Mouse (Mus musculus) WW6 (cell line): ENCODE results near the gene Mtmr3.
"Not testable (repeated sequence)": the region's sequence is repeated elsewhere in the genome, so short reads cannot be mapped to it uniquely, and the experiment has no call there.

Experiments
- DNase-seq: peaks from one replicate; pipeline ENCODE4 v3.0.0-alpha.2; 2013; ENCODE audit warnings: low read depth, low spot score

Gene Mtmr3

DNA sequence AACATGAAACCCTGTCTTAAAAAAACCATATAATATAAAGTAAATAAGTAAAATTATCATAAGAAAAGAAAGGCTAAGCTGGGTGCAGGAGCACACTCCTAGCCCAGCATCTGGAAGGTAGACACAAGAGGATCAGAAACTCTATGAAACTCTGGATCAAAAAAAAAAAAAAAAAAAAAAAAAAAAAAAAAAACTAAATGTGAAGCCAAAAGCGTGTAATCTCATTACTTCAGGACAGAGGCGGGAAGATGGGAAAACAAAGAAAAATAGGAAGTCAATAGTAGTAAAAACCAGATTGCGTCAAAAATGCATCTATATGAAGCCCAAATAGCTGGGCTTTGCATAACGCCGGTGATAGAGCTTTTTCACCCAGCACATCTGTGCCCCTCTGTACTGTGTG lies 7.2 kb upstream of the Mtmr3 start:
- no peak for DNase-seq

DNA sequence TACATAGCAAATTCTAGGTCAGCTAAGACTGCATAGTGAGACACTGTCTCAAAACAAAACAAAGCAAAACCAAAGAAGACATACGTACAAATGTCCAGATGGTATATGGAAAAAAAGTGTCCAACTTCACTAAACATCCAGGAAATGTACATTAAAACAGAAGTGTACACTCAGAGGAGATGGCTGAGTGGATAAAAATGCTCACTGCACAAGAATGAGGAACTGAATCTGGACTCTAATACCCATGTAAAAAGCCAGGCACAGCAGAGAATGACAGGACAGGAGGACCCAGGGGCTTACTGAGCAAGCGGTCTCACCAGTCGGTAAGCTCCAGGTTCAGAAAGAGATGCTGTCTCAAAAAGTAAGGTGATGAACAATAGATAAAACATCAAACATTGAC lies 5.3 kb upstream of the Mtmr3 start:
- DNase-seq: no peak

DNA sequence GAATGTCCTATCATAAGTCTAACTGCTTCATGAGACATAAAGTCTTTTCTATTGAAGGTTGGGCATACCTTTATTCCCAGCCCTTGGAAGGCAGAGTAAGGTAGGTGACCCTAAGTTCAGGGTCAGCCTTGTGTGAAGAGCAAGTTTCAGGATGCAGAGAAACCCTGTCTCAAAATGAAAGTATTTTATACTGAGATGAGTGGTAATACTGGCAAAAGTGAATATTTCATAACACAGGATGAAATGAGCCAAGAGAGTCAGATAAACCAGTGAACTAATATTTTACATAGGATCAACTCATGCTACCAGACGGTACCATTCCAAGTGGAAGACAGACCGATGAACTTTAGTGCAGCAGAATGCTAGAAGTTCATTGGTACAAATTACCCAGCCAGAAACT lies 3.7 kb upstream of the Mtmr3 start:
- DNase-seq: no peak

DNA sequence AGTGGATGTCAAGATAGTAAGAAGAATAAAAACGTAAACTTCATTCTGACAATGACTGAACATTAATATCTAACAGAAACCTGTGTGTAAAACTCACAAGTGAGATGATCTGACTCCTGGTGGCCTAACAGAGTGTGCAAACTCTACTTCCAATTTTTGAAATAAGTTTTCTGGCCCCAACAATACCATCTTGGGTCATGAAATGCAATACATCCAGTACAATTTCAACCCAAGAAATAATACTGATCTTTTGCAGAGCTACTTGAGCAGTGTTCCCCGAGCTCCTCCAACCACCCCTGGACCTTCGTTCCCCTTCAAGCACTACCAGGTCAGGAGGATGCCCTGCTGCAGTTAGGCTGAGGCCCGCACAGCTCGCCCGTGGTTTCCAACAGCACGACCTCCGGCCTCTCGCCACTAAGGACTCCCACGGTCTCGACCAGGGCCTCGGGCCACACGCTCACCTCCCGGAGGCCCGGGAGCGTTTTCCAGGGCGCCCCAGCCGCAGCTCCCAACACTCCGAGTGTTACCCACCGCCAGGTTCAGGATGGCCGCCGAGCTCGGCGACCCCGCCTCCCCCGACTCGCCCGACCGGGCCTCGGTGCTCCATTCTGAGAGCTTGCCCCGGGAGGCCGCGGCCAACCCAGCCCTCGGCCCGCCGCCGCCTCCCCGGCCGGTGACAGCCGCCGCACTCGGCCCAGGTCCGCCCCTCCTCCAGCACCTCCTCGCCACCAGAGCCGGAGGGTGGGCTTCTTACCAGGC lies 635 bp downstream of the Mtmr3 start:
- DNase-seq: peak; percentile 31

DNA sequence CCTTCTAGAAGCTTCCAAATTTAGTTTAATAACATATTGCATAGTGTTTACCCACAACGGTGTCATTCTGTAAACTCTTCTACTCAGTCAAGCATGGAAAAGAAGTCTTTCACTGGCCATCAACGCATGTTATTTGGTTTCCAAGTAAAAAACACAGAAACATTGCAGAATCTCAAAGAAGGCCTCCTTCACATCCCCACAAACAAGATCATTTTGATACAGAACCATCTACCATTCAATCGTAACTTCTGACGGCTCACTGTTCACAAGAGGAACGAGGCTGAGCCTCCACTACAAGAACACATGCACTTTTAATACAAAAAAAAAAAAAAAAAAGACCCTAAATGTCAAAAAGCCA lies 1.2 kb downstream of the Mtmr3 start:
- DNase-seq: no peak

DNA sequence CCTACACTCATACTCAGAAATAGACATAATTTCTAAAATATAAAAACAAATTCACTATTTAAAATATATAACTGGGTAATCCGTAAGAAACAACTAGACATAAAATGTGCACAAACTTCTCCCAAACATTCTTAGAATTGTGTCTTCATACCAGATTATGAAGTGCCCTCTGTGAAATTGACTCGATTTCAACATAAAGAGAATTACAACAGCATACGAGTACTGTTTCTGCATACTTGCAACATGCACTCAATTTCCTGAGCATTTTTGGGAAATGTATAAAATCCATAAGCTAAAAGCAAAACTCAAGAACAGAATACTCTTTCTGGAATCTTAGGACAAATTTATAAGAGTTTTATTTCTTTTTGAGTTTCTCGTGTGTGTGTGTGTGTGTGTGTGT lies 2.9 kb downstream of the Mtmr3 start:
- DNase-seq: no peak

DNA sequence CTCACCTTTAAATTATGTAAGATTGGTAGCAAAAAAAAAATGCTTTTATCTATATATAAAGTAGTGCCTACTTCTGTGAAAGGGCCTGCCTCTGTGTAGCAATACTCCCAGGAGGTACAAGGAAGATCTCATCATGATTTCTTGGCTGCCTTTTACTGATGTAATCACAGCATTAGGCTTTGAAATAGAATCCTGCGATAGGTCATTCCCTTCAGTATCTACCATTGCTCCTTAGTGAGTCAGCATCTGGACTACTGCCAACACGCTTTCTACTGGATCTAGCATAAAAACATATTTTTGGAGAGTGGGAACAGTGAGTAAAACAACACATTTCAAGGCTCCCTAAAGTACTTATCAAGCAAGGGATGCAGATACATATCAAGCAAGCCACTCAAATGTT lies 16.0 kb downstream of the Mtmr3 start:
- DNase-seq: no peak

DNA sequence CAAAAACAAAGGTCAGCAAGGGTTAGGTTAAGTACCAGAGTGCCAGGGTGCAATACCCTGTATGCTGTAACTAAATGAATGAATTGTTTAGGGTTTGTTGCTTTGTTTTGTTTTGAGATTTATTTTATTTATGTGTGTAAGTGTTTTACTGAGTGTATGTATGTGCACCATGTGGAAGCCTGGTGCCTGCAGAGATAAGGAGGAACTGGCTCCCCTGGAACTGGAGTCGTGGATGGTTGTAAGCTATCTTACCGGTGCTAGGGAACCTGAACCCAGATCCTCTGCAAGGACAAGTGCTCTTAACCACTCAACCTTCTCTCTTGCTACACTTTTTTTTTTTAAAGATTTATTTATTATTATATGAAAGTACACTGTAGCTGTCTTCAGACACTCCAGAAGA lies 17.6 kb downstream of the Mtmr3 start:
- DNase-seq: no peak

DNA sequence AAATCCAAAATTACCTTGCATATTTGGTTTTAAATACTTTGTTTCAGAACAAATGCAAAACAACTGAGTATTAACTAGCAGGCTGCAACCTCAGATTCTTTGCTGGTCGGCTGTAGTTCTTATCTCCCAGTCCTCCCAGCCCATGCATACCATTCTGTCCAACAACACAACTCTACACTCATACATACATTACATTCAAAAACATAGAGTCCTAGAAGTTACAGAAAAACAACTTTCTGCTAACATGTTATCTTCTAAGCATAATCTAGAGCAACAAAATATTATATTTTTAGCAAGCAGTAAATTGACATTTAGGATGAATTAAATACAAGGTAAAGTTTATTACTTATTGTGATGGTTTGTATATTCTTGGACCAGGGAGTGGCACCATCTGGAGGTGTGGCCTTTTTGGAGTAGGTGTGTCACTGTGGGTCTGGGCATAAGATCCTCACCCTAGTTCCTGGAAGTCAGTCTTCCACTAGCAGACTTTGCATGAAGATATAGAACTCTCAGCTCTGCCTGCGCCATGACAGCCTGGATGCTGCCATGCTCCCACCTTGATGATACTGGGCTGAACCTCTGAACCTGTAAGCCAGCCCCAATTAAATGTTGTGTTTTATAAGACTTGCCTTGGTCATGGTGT lies 18.5 kb downstream of the Mtmr3 start:
- not testable (repeated sequence) for DNase-seq

DNA sequence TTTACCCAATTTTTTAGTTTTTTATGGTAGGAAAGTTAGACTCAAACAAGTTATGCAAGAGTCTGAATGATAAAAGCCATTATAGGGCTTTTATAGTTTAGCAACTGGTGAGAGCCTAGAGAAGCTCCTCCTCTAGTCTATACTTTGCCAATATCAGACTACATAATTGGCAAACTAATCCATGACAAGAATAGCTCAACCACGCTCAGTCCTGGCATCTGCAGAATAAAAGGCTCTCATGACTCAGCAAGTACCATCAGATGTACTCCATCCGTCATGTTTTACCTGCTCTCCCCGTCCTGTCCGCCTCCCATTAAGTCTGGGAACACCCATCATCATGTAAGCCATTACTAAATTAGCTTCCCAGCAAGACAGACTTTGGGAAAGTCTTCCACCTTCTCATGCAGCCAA lies 23.2 kb downstream of the Mtmr3 start:
- DNase-seq: no peak

DNA sequence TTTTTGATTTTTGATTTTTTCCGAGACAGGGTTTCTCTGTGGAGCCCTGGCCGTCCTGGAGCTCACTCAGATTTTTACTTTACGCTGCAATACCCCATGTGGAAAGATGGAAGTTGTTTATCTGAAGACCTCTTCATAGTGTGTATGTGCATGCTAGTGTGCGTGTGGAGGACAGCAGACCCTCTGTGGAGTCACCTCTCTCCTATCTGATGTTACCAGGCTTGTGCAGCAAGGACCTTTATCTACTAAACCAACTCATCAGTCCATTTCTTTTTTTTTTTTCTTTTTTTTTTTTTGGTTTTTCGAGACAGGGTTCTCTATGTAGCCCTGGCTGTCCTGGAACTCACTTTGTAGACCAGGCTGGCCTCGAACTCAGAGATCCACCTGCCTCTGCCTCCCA lies 28.3 kb downstream of the Mtmr3 start:
- DNase-seq: no peak

DNA sequence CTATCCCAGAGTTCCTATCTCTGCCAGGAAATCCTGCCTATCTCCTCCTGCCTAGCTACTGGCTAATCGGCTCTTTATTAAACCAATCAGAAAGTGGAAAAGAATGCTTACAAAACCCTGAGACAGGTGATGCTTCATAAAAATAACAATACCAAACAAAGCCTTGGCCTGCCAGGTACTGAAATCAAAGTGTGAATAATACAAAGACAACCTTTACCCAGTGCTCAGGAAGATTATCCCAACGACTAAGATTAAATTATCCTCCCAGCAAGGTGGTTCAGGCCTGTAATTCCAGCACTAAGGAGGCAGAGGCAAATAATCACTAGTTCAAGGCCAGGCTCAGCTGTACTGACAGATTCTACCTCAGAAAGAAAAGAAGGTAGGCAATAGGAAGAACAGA lies 29.1 kb downstream of the Mtmr3 start:
- DNase-seq: no peak

DNA sequence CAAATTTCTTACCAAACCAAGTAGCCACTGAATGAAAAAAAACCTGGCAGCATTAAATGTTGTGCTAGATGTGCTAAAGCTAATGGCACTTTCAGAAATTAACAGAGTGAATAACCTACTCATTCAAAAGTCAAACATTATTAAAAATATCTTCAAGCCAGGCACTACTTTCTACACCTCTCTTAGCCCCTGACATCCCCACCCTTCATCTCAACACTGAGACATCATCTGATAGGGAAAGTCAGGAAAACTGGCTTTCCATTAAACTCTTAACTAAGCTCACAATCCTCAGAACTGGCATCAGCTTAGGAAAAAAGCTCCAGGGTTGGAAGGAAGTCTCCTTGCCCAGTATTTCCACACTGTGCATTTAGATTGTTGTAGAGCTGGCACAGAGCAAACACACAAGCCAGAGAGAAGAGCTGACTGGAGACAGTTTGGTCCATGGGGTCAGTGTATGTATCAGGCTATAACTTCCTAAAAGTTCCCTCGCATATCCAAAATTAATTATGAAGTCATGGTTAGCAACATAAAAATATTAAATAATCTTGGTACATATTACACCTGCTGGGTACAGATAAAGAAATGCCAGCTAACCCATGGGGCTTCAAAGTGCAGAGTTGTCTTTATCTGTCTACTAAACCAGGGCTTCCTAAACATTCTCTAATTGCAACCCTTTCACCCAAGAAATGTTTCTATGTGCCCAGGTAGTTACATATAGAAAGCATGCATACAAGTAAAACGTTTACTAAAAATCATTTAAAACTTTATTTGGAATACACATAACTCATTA lies 41.2 kb downstream of the Mtmr3 start:
- DNase-seq: no peak

DNA sequence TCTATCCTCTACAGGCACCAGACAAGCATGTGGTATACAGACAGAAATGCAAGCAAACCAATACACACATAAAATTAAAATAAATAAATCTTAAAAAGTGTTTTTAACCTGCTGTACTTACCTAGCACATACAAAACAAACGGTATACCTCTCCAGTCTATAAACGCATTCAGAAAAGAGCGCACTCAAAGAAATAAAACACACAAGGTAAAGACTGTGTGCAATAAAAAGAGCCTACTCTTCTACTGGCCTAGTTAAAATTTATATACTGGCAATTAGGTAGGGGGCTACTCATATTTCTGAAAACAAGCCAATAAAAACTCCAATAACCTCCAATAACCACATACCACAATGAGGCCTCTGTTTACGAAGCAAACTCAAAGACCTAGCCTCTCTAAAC lies 47.1 kb downstream of the Mtmr3 start:
- DNase-seq: no peak

DNA sequence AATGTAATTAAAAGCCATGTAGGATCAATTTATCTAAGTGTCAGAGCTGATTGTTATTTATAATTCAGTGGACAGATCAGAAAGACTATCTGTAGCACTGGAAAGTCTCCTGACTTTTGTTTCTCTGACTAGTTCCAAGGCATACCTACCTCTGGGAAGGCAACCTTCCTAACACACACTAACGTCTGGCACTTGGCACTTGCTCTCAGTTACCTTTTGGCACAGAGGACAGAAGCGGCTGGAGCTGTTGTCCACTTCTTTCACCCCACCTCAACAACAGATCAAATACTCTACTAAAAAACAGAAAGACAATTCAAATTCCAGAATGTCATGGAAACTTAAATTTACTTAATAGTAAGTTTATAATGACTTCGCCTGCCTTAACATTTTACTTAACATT lies 48.7 kb downstream of the Mtmr3 start:
- no peak for DNase-seq

DNA sequence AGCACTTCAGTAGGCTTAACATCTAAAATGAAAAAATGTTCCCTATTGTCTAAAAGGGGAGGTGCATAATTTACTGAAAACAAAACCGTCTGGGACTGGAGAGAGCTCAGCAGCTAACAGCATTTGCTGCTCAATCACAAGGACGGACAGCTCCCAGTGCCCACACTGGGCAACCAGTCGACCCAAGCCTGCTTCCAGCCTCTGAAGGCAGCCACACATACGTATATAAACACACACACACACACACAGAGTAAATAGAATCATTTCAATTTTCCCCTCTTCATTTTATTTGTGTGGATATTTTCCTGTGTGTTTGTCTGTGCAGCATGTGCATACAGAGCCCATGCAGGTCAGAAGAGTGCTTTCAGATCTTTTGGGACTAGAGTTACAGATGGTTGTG lies 49.3 kb downstream of the Mtmr3 start:
- DNase-seq: no peak

DNA sequence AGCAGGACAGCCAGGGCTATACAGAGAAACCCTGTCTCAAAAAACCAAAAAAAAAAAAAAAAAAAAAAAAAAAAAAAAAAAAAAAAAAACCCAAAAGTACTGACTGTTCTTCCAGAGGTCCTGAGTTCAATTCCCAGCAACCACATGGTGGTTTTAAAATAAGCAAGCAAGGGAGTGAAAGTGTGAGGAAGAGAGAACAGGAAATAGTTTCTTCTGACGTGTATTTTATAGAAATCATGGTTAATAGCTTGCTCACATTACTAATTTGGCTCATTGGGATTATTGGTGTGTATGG lies 50.1 kb downstream of the Mtmr3 start:
- DNase-seq: not testable (repeated sequence)

DNA sequence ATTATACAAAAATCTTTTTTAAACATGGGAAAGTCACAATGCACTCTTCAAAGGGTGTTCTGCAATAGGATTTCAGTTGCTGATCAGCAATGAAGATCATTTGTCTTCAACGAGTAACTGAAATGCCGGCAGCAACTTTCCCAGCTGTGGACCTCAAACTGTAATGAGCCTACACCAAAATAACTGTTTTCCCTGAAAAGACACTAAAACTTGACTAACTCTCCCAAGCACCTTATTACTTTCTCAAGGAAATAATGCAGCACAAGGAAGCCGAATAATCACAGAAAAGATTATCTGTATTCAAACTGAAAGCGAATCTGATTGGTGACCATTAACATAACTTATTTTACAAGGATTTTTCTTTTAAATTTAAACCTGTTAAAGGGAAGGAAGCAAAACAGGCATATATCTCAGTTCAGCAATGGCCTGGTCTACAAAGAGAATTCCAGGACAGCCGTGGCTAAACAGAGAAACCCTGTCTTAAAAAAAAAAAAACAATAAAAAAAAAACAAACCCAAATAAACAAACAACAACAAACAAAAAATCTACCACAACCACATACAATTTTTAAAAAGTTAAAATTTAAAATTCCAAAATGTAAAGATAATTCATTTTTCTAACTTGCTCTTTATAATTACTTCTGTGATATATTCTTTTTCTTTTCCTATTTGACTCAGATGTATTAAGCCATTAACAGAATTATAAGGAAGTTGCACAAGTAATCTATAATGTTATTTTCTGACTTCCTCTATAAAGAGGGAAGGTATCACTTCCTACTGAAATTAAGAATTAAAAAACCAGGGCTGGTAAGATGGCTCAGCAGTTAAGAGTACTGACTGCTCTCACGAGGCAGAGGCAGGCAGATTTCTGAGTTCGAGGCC lies 50.7 kb downstream of the Mtmr3 start:
- DNase-seq: no peak

DNA sequence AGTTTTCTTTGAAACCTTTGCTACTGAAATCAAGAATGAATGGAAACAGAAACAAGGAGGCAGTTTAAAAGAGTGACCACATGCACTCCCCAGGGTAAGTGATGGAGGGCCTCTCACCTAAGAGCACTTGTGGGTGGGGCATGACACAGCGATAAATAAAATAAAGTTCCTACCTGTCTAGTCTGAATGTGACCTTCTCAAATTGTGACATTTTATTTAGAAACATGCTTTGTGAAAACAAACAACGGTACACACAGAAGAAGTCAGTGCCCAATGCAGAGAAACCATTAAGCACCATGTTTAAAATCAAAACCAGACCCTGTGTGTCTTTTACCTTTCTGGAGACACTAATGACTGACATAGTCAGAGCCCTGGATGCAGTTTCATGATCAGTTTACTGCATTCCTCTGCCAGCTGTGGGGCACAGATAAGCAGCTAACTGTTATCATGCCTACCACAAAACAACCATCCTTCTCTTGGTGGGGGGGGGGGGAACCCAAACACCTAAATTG lies 51.6 kb downstream of the Mtmr3 start:
- DNase-seq: no peak

DNA sequence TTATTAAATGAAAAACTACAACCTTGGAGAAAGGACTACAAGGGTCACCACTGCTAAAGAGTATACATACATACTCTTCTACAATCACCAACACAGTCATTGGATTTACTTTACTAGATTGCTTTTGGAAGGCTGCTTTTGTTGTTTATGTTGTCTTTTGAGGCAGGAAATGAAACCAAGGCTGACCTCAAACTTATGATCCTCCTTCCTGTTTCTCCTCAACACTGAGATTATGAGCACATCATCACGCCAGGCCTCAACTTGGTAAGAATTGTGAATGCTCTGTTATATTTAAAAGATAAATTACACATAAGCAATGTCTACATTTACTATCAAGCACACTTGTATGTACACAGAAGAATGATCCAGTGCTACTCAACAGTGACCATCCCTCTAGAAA lies 58.0 kb downstream of the Mtmr3 start:
- no peak for DNase-seq

DNA sequence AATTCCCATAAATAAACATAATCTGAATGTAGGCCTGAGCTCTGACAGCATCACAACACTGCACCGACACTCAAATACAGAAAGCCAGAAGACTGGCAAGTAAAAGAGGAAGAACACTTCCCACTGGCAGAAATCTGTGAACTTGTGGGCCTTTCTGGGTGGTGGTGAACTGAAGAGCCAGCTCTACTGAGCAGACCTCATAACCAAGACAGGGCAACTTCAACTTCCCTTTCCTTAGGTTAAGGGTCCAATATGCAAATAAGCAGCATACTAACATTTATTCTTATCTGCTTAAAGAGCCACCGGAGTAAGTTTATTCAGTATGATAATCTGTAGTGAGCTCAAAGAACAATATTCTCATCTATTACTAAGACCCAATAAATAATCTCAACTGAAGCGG lies 67.5 kb downstream of the Mtmr3 start:
- DNase-seq: no peak

DNA sequence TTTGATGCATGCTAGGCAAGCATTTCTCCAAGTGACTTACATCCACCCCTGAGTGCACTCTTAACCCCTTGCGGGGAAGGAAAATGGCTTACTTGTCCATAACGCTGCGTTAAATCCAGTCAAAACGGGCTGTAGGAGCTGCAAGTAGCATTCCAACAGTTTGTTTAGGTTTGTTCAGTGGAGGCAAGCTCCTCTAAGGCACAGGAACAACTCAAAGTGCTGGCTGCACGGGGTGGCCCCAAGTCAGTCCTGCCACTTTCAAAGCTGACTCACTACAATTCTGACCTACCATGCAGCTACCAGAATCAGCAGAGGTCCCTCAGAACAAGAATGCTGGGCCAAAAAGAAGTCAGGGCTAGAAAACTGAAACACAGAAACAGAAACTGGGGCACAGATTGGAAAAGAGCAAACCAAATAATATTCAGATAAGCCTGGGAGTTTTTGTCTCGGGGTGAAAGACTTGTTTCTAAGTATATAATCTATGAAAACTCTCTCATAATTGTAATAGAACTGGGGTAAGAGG lies 72.5 kb downstream of the Mtmr3 start:
- no peak for DNase-seq
